Mouse (Mus musculus) ES-E14 (cell line): Measurements from ENCODE around the gene Plac1. TPM values are rescaled to one million over a fixed set of nuclear protein-coding genes. Genes with fewer than 3 reads are reported as not detected.

ENCODE experiments used
- DNase-seq: peaks from one replicate; pipeline ENCODE4 v3.0.0-alpha.2; 2013; ENCODE audit warnings: low read depth, low spot score
- H3K27ac ChIP-seq: 2 replicates; pipeline ENCODE4 v1.5.1; 2012; ENCODE audit warnings: low read depth, mild to moderate bottlenecking, low read length, moderate library complexity, mixed read lengths; ENCODE audit not compliant: poor library complexity, insufficient read depth, severe bottlenecking
- H3K36me3 ChIP-seq: 2 replicates; pipeline ENCODE4 v1.6.1; 2012; ENCODE audit warnings: mild to moderate bottlenecking, low read length, moderate library complexity, mixed read lengths; ENCODE audit not compliant: control insufficient read depth, poor library complexity, insufficient read depth, severe bottlenecking
- H3K4me1 ChIP-seq, 2 experiments: fragments of 150-350 bp in 1 of 2; sonication (generic) in 1 of 2; 2 replicates each; pipeline ENCODE4 v1.6.1; 2012; ENCODE audit warnings: low read length in 2 of 2, mild to moderate bottlenecking in 1 of 2, mixed read lengths in 1 of 2; ENCODE audit not compliant: control insufficient read depth in 2 of 2, insufficient read depth in 2 of 2, poor library complexity in 1 of 2
- H3K4me3 ChIP-seq, 2 experiments: fragments of 150-350 bp in 1 of 2; sonication (generic) in 1 of 2; 2 replicates each; pipeline ENCODE4 v1.5.1; 2012; ENCODE audit warnings: low read length in 2 of 2, low read depth in 1 of 2, mild to moderate bottlenecking in 1 of 2, mixed read lengths in 1 of 2; ENCODE audit not compliant: insufficient read depth in 1 of 2, poor library complexity in 1 of 2, severe bottlenecking in 1 of 2
- H3K9ac ChIP-seq: 2 replicates; pipeline ENCODE4 v1.6.1; 2012; ENCODE audit warnings: low read depth, mild to moderate bottlenecking, low read length, mixed read lengths; ENCODE audit not compliant: poor library complexity, insufficient read depth, severe bottlenecking
- H3K9me3 ChIP-seq: fragments of 150-350 bp; sonication (generic); 2 replicates; pipeline ENCODE4 v1.6.1; 2012; ENCODE audit warnings: low read depth, mild to moderate bottlenecking, low read length; ENCODE audit not compliant: control insufficient read depth, insufficient read depth
- CHD2 ChIP-seq: IDR thresholded peaks from 2 replicates; pipeline ENCODE4 v1.6.1; 2014; ENCODE audit warnings: mild to moderate bottlenecking, low read depth, low read length, inconsistent platforms
- HCFC1 ChIP-seq: IDR thresholded peaks from 2 replicates; pipeline ENCODE4 v1.6.1; 2012; ENCODE audit warnings: low read length, inconsistent platforms, borderline replicate concordance; ENCODE audit not compliant: insufficient read depth
- MAFK ChIP-seq: IDR thresholded peaks from 2 replicates; pipeline ENCODE4 v1.6.1; 2014; ENCODE audit warnings: mild to moderate bottlenecking, low read depth, low read length, inconsistent platforms; ENCODE audit not compliant: insufficient read depth
- ZC3H11A ChIP-seq: IDR thresholded peaks from 2 replicates; pipeline ENCODE4 v1.6.1; 2012; ENCODE audit warnings: low read depth, mild to moderate bottlenecking, inconsistent platforms, low read length, borderline replicate concordance
- ZNF384 ChIP-seq: IDR thresholded peaks from 2 replicates; pipeline ENCODE4 v1.6.1; 2012; ENCODE audit warnings: low read depth, low read length, inconsistent platforms
- in situ Hi-C, 2 experiments: fragments of 600-800 bp; cut with MboI; formaldehyde crosslinking; loops; one replicate each; pipeline ENCODE4 v1.15.1; 2025; ENCODE audit warnings: low sequenced_read_pairs in 2 of 2, inconsistent platforms in 1 of 2; ENCODE audit not compliant: unreplicated experiment in 2 of 2
- total RNA-seq: library from RNA; depleted of rRNA; stranded (reverse); fragments of 300-350 nt; gene quantifications from 2 replicates; pipeline ENCODE4 v1.2.3, GENCODE M21; 2012

Plac1 gene
- total RNA-seq, 1 experiment: 5.7 TPM

DNA sequence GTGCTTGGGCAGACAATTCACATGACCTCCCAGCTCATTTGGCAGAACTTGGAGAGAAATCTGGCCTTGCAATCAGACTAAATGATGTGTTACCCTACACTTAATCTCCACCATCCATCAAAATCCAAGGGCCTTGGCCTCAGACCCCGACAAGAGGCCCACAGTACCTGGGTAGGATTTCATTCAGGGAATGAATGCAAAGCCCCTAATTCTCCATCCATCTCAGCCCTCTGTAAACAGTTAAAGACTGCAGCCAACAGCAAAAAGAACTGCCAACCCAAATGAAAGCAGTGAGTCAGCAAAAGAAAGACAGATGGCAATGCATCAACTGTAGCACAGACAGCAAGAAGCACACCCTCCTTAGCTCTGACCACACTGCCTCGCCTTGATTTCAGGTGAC, 110.4 kb downstream of the Plac1 start:
- no peaks in the 10 kb centered on the region for H3K36me3 ChIP-seq
- H3K4me3 ChIP-seq: no peak overlapping the region
- H3K4me1 ChIP-seq: no peaks in the 10 kb centered on the region
- in situ Hi-C loops: no loop called here
- H3K27ac ChIP-seq: no peak overlapping the region
- DNase-seq: no peak
- no peak overlapping the region for H3K9ac ChIP-seq
- H3K9me3 ChIP-seq: no peaks in the 10 kb centered on the region
- TF ChIP-seq HCFC1: no peak
- TF ChIP-seq MAFK: no peak
- TF ChIP-seq ZNF384: no peak
- no peak for TF ChIP-seq ZC3H11A
- TF ChIP-seq CHD2: no peak

- DNase-seq: no peak
- Histone ChIP-seq H3K4me1 (no peaks in the 10 kb centered on the region), H3K9me3 (no peaks in the 10 kb centered on the region), H3K4me3 (no peak overlapping the region), H3K36me3 (no peaks in the 10 kb centered on the region), H3K9ac (no peak overlapping the region), H3K27ac (no peak overlapping the region)
- in situ Hi-C loops: no loop called here
- TF ChIP-seq HCFC1 (no peak), CHD2 (no peak), MAFK (no peak), ZNF384 (no peak), ZC3H11A (no peak)
Measured at GRCm38 (mm10) chrX:53126492-53127033, 113.3 kb downstream of the Plac1 start.

GRCm38 (mm10) chrX:53125838-53126467, 114.0 kb downstream of the Plac1 start:
- TF ChIP-seq MAFK (no peak), ZC3H11A (no peak), ZNF384 (no peak), CHD2 (no peak), HCFC1 (no peak)
- Histone ChIP-seq H3K4me3 (no peak overlapping the region), H3K4me1 (no peaks in the 10 kb centered on the region), H3K36me3 (no peaks in the 10 kb centered on the region), H3K9ac (no peak overlapping the region), H3K27ac (no peak overlapping the region), H3K9me3 (no peaks in the 10 kb centered on the region)
- no peak for DNase-seq
- in situ Hi-C loops: no loop called here

GRCm38 (mm10) chrX:53123562-53123961, 116.3 kb downstream of the Plac1 start:
- in situ Hi-C loops: no loop called here
- Histone ChIP-seq H3K4me3 (no peak overlapping the region), H3K9me3 (no peaks in the 10 kb centered on the region), H3K4me1 (no peaks in the 10 kb centered on the region), H3K27ac (no peak overlapping the region), H3K36me3 (no peaks in the 10 kb centered on the region), H3K9ac (no peak overlapping the region)
- no peak for TF ChIP-seq HCFC1
- TF ChIP-seq ZNF384: no peak
- no peak for TF ChIP-seq MAFK
- TF ChIP-seq CHD2: no peak
- no peak for TF ChIP-seq ZC3H11A
- no peak for DNase-seq
